Mouse (Mus musculus): ENCODE measurements around the gene Gmds.
A peak's percentile ranks its signal among the peaks of the same experiment; 100 is the strongest.

Gmds gene

DNA sequence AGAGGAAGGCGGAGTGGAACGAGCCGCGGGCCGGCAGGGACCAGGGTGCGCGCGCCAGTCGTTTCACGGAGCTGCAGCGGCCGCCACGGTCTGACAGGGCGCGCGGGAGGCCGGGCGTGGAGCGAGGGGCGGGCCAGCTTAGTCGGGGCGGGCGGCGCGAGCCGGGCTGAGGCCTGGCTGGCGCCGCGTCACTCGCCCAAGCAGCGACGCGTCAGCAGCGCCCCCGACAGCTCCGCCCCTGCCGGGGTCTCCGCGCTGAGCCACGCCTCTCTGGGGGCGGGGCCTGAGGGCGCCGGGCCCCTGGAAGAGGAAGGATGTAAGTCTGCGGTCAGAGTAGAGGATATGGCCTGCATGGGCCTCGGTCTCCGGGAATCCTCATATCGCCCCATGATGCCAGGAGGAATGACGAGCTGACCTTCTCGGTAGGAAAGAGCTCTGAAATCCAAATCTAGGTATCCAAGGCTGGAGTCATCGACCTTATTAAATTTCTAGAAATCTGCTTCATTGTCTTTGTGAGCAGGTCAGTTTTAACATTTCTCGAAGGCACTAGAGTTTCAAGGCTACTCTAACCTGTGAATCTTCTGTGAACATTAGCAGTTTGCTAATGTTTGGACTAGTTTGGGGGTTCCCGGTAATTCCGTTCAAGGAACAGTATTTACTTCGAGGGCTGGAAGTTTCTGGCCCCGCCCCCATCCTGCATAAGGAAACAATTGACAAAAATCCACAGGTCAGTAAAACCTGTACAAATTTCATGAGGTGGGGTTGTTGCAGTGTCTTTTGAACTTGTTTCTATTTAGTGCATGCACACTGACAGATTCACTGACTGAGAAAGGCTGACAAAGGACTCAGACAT lies at the start of gene Gmds:
TSS of gene Gmds (minus strand) at position 228 of the 853 bp plus-strand sequence.
- peak; percentile 97 for DNase-seq

DNA sequence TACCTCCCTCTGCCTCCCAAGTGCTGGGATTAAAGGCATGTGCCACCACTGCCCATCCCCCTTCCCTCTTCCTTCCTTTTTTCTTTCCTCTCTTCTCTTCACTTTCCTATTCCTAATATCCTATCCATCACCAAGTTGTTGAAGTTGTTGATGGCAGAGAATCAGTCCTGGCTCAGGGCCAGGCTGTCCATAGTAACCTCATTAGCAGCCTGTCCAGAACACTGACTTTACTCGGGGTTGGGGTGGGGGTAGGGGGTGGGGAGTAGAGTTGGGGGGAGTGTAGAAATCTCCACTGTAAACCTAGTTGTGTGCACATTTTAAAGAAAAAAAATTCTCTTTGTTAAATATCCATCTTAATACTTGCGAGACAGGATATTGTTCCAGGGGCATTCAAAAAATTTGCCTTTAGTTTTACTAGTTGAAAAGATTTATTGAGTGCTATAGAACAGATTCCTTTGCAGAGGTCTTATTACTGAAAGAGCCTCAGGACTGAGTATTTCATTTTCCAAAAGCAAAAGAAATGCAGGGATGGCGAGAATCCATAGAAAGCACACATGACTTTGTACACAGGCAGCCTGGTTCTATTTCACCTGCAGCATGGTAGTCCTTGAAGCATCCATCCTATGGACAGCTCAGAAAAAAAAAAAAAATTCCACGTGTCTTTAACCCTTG lies 47.0 kb upstream of the Gmds start:
- DNase-seq: no peak

DNA sequence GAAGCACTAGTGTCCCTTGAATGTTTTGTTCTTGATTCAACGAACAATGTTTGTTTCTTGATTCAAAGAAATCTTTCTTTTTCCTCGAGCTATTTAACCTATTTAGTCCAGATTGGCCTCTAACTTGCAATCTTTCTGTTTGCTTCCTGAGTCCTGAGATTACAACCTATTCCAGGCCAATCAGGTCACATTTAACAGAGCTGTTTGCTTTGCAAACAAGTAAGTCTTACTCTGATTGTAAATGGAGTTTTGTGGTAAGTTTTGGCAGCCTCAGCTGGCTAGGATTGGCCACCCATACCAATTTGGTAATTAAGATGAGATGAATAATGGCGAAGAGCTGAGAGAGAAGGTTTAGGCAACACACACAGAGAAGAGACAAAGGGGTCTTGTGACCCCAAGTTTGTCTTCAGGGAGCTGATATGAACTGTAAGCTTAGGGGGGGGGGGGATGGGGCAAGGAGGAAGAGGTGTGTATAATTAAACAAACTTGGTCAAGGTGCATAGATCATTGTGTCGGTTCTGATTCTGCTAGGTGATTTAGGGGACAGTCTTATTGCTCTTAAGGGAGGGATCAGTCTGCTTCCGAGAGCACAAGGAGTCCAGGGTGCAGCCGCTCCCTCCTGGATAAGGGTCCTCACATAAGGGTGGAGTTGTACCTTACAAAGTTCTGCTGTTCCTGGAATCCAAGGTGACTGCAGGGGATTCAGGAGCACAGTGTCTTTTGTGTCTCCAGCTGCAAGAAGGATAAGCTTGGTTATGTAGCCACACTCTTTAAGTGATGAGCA lies 43.9 kb upstream of the Gmds start:
- no peak for DNase-seq

DNA sequence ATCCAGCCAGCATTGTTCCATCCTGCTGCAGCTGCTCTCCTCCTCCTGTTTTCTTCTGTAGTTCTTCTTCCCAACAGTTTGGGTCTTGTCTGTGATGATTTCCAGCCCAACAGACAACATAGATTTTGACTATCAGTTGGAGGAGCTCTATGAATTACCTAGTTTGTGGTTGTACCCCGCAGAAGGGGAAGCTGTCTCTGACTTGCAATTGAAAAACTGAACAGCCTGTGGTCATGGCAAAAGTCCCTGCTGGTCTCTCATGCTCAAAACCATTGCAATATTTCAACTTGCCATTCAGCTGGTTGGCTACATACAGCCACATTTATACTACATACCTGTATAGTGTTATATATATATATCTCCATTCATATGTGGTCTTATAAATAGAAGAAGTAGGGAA lies 40.1 kb upstream of the Gmds start:
- no peak for DNase-seq

DNA sequence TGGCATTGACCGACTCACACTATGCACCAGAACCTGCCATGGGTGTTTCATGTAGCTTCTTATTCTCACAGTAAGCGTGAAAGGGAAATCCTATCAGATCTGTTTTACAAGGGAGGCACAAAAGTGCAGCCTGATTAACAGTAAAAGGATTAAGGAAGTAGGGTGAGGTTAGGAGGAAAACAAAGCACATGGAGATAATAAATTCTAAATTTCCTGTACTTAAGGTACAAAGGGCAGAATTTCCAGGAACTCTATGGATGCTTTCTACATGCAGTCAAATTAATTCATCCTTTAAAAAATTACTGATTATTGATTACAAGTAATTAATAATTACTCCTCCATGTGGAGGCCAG lies 34.0 kb upstream of the Gmds start:
- no peak for DNase-seq

DNA sequence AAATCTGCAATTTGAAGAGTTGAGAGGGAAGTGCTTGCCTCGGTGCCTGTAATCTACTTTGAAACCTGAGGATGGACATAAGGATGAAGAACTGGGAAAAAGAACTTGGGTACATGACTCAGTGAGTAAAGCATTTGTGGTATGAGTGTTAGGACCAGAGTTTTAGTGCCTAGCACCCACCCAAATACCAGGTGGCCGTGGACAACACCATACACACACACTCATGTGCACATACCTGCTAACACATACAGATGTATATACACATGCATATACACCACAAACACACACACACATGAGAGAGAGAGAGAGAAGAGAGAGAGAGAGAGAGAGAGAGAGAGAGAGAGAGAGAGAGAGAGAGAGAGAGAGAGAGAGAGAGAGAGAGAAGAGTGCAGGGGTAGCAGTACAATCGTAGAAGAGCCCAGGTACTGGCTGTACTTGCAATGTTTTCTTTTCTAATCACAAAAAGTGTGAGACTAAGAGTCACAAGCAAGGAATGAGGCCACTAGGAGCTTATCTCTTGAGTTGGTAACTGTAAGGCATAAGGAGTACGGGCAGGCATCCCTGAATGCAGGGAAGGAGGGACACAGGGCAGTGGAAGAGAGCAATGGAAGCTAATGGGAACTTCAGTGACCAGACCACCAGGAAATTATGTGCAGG lies 33.5 kb upstream of the Gmds start:
- DNase-seq: no peak

DNA sequence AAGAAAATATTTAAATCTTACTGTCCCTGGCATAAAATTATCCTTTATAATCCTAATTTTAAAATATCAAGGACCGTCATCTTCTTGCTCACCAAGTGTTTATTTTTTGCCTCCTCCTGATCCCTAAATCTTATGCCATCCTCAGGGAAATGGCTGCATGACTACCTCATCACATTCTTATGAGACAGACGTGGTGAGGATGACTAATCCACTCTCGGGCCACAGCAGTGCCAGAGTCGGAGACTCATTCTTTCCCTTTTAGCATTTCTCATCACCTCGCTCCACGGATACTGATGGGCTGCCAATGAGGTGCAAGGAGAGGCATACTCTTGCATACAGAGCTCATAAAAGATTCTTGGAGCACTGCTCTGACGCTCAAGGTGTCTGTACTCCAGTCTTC lies 32.2 kb upstream of the Gmds start:
- DNase-seq: no peak

DNA sequence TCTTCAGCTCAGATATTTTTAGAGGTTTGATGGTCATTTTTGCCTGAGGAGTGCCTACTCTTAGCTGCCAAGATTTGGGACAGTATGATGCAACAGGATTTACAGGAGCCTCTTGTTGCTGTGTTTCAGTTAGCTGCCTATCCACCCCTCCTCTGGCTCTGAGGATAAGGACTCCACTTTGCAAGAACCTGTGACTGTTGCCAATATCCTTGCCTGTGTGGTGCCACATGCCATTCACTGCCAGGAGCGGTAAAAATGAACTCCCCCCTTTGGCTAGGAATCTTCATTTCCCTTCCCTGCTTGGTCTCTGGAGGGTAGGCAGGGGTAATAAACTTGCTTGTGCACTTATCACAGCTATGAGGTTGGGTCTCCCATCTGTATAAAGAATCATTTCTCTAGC lies 31.6 kb upstream of the Gmds start:
- DNase-seq: no peak

DNA sequence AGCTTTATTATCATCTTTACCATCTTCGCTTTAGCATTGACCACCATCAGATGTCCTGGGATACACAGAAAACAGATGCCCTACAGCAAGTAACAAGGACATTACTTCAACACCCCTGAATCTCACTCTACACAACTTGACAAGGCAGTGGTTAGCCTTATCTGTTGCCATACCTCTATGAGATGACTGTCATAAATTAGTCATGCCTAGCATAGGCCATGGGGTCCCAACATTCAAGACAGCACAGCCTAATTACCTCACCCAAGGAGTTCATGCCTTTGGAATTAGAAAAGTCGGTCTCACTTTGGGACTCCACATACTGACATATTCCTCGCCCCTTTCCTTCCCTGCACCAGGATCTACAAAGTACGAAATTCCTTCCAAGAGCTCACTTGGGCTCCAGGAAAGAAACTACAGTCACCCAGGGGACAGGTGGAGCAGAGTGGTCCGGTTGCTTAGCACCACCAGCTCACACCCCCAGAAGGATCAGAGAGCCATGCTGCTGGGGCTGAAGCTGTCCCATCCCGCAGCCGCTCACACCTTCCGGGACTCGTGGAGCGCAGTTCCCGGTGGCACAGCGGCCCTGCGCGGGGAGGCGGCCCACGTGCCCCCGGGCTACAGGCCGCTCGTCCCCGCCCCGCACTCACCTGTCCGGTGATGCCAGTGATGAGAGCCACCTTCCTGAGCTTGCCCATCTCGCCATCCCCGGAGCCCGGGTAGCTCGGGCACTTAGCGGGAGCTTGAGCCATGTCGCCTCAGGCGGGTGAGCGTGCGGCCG lies 616 bp downstream of the Gmds start:
- no peak for DNase-seq

DNA sequence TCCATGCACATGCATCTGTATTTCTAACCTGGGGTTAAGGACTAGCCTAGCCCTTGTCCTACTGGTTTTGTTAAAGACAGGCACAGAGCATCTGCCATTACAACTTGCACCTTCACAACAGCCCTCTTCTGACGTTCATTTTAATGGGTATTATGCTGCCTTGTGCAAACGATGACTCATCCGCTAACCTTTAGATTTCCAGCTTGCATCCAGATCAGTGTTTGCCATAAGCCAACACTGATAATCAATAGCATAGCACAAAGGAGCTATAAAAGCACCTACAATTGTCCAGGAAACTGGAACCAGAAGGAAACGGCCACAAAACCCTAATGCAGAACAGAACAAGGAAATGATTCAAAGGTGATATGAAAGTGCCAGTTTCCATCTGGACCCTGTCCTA lies 20.2 kb downstream of the Gmds start:
- no peak for DNase-seq

DNA sequence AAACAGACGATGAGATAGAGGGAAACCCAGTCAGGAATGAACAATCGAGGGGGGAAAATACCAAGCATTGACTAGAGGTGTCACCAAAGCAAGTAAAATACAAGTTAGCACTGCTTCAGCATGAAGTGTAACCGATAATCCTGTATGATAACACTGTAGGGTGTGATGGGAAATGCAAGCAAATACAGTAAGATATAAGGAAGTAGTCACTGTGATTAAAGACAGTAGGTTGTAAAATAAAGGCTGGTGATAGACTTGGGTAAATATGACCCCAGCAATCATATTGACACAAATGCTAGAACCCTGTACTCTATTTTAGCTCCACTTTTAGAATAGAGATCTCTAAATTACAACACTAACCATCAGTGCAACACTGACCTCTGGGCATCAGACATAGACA lies 21.2 kb downstream of the Gmds start:
- no peak for DNase-seq

DNA sequence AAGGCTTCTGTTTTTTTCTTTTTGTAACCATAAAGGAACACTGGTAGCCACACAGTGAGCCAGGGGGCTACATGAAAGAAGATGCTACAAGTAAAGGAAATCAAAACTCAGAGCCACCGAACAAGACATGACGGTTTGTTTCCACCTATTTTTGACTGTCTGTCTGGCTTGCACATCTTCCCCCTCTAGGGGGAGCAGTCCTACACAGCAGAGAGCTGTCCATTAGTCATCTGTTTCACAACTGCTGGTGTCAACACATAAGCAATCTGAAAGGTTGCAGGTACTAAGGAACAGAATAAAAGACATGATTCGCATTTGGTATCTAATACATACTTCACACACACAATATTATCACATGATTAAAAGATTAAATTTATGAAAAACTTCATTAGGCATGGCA lies 25.9 kb downstream of the Gmds start:
- DNase-seq: peak; percentile 67

DNA sequence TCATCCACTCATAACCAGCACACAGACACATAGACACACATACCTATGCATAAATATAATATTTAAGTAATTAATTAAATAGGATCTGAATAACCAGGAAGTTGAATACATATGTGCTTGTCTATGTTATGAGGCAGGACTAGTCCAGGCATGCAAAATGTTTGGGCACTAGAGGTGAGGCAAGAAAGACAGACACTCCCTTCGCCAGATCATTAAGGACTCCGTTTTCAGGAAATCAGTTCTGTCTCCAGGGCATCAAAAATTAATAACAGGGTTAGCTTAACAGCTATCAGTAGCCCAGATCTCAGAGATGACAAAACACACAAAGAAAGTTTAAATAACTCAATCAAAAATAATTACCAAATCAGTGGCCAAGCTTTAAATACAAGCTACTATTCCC lies 27.1 kb downstream of the Gmds start:
- DNase-seq: no peak

DNA sequence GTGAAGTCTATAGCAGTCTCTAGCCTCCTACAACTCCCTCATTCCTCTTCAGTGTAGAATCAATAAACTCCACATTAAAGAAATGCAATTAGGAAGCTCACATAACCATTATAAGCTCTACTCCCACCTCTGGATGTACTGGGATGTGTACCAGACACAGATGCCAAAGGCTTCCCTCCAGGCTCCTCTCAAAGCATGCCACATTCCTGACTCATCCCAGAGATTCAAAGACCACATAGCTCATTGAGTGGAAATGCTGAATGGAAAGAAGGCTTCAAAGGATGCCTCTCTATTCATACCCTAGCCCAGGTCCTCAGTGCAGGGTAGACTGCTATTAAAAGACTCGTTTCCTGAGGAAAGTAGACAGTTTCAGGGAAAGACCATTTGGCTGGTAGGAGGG lies 40.1 kb downstream of the Gmds start:
- DNase-seq: no peak

DNA sequence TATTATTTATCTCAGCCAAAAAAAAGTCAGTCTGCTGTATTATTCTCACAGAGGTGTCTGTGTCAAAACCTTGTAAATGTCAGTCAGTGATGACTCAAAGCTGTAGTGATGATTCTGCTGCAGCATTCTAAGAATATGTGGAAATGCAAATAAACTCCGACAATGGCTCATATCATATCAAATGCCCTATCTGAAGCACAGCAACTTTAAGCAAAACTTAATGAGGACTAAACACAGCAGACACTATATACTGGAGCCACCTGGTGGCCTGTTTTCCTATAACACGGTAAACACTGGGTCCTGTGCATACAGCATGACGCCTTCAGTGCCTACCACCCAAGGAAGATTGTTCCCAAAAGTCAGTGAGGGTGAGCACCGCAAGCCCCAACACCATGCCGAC lies 41.1 kb downstream of the Gmds start:
- peak; percentile 69 for DNase-seq

DNA sequence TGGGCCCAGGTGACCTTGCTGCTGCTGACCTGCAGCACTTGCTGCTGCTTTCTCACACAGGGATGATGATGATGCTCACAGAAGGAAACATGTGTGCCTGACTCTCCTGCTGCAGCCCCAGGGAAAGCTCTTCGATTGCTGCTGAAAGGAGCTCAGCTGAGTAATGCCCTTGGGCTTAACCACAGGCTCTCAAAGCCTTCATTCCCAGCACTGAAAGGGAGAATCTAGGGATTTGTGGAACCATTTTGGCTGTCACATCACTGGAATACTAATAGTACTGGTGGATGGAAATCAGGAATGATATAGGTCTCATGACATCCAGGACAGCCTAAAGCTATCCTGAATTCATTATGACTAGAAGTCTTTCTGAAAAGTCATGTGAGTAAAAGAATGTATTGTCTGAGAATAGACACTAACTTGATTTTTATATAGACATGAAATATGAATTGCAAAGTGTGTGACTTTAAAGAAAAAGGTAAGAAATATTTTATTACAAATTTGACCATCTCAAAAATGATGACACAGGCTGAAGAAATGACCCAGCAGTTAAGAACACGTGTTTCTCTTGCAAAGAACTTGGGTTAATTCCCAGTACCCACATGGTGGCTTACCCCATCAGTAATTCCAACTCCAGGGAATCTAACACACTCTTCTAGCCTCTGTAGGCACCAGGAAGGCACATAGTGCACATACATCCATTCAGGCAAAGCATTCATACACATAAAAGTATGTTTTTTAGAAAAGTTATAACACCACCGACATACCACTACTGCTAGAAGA lies 43.9 kb downstream of the Gmds start:
- no peak for DNase-seq

DNA sequence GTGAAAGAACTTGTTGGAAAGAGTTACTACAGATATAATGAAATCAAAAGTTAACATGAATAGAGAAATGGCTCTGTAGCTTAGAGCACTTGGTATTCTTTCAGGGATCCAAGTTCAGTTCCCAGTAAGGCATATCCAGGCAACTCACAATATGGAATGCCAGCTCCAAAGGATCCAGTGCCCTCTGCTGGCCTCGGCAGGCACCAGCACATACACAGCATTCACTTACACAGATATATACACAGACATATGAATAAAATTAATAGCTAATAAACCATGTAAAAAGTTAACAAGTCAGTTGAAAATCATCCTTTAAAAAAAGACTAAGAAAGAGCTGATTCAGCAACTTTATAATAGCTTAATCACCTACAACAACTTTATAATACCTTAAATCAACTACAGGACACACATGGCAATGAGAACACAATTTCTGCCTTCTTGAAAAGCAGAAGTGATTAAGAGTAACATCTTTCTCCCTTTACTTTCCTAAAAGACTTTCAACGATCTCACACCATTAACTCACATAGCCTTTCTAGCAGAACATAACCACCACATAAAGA lies 65.5 kb downstream of the Gmds start:
- DNase-seq: no peak

DNA sequence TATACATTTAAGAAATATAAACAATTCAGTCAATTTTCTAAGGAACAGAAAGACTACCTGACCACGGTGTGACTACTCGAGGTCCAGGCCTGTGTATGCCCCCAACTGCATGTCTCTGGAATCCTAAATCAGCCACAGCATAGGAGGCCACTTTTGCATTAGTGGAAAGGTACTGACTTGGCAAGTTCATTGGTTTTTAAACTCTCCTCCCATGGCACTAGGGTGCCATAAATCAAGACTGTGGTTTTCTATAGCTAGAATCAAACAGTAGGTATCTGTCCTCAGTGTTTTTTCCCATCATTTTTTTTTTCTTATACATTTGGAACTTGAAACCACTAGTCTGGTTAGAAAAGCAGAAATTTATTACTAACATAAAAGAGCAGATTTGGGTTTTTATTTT lies 68.8 kb downstream of the Gmds start:
- DNase-seq: no peak

DNA sequence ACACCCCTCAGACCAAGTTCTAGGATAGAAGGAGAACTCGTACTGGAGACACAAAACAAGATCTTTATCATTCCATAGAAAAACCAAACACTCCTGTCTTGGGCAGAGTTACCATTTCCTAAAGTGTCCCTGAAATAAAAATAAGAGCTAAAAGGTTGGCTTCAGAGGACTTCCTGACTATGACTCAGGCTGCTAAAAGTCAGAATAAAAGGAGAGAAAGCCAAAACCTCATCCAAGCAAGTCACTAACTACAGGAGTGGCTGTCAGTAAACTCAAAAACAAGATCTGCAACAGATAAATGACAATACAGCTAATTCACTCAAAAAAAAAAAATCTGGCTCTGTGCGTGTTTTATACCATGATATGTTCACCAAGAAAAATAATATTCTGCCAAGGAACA lies 69.3 kb downstream of the Gmds start:
- no peak for DNase-seq

DNA sequence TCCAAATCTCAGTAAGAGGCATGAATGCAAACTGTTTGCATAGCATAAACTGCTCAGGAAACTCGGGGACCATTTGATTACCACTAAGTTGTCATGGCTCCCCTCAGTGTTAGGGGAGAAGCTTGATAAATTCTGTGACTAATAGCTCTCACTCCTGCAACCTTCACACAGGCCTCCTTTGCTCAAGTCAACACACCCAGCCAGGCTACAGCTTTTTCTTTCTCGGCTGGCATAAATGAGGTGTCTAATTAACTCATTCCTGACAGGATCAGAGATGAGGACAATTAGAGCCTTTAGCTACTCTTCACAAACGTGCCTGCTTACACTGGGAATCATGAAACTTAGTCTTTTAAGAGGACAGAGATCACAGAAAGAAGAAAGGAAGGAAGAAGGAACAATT lies 70.3 kb downstream of the Gmds start:
- no peak for DNase-seq

DNA sequence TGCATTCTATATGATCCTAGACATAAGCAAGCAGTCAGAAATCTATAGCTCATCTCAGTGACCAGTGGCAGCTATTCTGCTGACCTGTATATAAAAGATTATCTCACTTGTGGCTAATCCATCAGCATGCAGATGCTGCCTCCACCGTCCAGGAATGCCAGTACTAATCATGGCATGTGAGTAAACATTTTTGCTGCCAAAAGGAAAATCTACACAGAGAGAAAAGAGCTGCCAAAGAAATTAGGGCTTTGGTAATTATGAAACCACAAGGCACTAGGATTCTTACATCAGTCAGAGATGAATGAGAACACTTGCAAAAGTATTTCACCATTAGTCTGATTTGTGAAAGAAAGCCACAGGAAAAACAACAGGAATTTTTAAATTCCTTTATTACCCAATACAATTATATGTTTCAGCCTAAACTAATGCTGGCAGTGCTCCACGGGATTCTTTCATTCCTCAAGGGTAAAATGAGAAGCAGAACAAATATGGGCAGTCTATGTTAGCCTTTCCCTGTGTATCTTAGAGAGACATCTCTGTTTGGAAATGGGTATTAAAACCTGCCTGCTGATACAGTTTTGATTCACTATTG lies 71.3 kb downstream of the Gmds start:
- DNase-seq: no peak

Measured in kidney, postnatal 14 days (tissue).